Mouse (Mus musculus) hindbrain, postnatal 0 days (tissue): ENCODE measurements around the gene Tomm34. TPM values are rescaled to one million over a fixed set of nuclear protein-coding genes. Genes with fewer than 3 reads are reported as not detected.

Source experiments
- ATAC-seq: fragments of 200-750 bp; cut with Nextera tagmentation; 2 replicates; pipeline ENCODE4 v1.8.0; 2017; ENCODE audit warnings: mild to moderate bottlenecking, moderate TSS enrichment, moderate library complexity
- DNase-seq: peaks from one replicate; pipeline ENCODE4 v3.0.0-alpha.2; 2015; ENCODE audit warnings: low spot score
- H3K27ac ChIP-seq: fragments of 300-500 bp; sonication (generic); 2 replicates; pipeline ENCODE4 v1.5.1; 2014; ENCODE audit warnings: mild to moderate bottlenecking
- H3K27me3 ChIP-seq: fragments of 300-500 bp; sonication (generic); 2 replicates; pipeline ENCODE4 v1.6.1; 2014; ENCODE audit warnings: low read length, mixed read lengths; ENCODE audit not compliant: insufficient read depth
- H3K36me3 ChIP-seq: fragments of 300-500 bp; sonication (generic); 2 replicates; pipeline ENCODE4 v1.6.1; 2014; ENCODE audit warnings: low read length, mixed read lengths; ENCODE audit not compliant: insufficient read depth
- H3K4me1 ChIP-seq: fragments of 300-500 bp; sonication (generic); 2 replicates; pipeline ENCODE4 v1.6.1; 2014; ENCODE audit warnings: antibody characterized with exemption, low read length, mixed read lengths; ENCODE audit not compliant: insufficient read depth
- H3K4me2 ChIP-seq: fragments of 300-500 bp; sonication (generic); 2 replicates; pipeline ENCODE4 v1.6.1; 2014; ENCODE audit warnings: low read depth, mild to moderate bottlenecking, low read length, moderate library complexity, mixed read lengths
- H3K4me3 ChIP-seq: fragments of 300-500 bp; sonication (generic); 2 replicates; pipeline ENCODE4 v1.5.1; 2014; ENCODE audit warnings: low read length
- H3K9ac ChIP-seq: fragments of 300-500 bp; sonication (generic); replicated peaks from 2 replicates; pipeline ENCODE4 v1.6.1; 2014; ENCODE audit warnings: mild to moderate bottlenecking, low read length, moderate library complexity, mixed read lengths
- H3K9me3 ChIP-seq: fragments of 300-500 bp; sonication (generic); 2 replicates; pipeline ENCODE4 v1.6.1; 2016; ENCODE audit warnings: low read length, mixed read lengths
- CTCF ChIP-seq: IDR thresholded peaks from 2 replicates; pipeline ENCODE4 v1.5.1; 2016; ENCODE audit warnings: antibody characterized with exemption, control low read depth, low read depth
- WGBS: fragments of 180-500 bp; shearing (Covaris S2); extraction: QIAGEN DNeasy Blood & Tissue Kit; methylation state at CpG from one replicate; pipeline ENCODE4 v1.1.7; 2014; 5-methylcytosine and 5-hydroxymethylcytosine counted together
- polyA plus RNA-seq: library from polyadenylated mRNA; unstranded; fragments of >200 nt; fragmentation: Nextera tagmentation; extraction: Ambion mirVana; gene quantifications from 2 replicates; pipeline ENCODE4 v1.2.1, GENCODE M21; 2015
- total RNA-seq: library from RNA; depleted of rRNA; stranded (reverse); fragments of >200 nt; gene quantifications from 2 replicates; pipeline ENCODE4 v1.2.3, GENCODE M21; 2014

Tomm34 gene
- total and polyA plus RNA-seq, 2 experiments from 2014 or later, result 38.9 to 45.8 TPM

DNA sequence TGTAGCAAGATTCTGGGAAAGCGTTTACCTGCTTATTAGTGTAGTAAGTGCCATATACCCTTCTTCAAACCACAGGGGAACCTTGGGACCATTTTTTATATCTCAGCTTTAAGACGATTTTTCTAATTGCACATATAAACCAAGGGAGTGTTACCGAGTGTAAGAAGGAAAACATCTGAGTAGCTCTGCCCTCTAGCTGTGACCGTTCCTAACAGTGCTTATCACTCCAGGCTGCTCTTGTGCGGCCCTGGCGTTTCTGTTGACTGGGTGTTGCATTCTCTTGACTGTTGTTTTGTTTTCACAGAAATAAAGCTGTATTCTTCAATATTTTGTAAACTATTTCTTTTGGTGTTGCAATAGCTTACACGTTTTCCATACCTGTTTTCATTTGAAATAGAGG lies 23.2 kb upstream of the Tomm34 start:
- H3K9ac ChIP-seq, result no peak overlapping the region
- H3K4me3 ChIP-seq, result no peak overlapping the region

DNA sequence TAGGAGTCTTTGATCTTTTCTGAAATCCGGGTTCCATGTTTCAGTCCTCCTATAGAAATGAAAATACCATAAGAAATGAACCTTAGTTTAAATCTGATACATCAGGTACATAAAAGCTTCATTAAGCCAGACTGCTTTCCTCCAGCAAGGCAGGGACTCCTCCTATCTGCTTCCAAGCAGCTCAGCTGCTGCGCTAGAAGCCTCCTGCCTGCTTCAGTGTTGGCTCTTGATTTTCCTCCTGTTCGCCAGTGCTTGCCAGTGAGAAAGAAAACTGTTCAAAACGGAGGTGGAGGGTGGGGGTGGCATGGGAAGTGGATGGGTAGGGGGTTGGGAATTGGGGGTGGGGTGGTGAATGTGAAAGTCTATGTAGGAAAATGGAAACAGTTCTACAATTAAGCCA lies 18.5 kb upstream of the Tomm34 start:
- Histone ChIP-seq H3K4me1 (no peaks in the 10 kb centered on the region), H3K27me3 (no peaks in the 10 kb centered on the region), H3K4me3 (no peak overlapping the region), H3K9ac (no peak overlapping the region), H3K9me3 (no peaks in the 10 kb centered on the region), H3K4me2 (no peak overlapping the region), H3K36me3 (peaks cover 12% of the 10 kb centered on the region), H3K27ac (no peak overlapping the region)
- ATAC-seq, result no peak
- no peak for TF ChIP-seq CTCF
- 87% methylated on average over 4 of the region's 4 CpGs for WGBS
- DNase-seq, result no peak

More for the DNA sequence above, 23.2 kb upstream of the Tomm34 start:
- ATAC-seq, result no peak
- no peak for DNase-seq
- Histone ChIP-seq H3K27ac (no peak overlapping the region), H3K4me1 (no peaks in the 10 kb centered on the region), H3K27me3 (no peaks in the 10 kb centered on the region), H3K9me3 (no peaks in the 10 kb centered on the region), H3K36me3 (peaks cover 13% of the 10 kb centered on the region), H3K4me2 (no peak overlapping the region)
- WGBS, result 76% methylated on average over 7 of the region's 7 CpGs
- TF ChIP-seq CTCF, result no peak

DNA sequence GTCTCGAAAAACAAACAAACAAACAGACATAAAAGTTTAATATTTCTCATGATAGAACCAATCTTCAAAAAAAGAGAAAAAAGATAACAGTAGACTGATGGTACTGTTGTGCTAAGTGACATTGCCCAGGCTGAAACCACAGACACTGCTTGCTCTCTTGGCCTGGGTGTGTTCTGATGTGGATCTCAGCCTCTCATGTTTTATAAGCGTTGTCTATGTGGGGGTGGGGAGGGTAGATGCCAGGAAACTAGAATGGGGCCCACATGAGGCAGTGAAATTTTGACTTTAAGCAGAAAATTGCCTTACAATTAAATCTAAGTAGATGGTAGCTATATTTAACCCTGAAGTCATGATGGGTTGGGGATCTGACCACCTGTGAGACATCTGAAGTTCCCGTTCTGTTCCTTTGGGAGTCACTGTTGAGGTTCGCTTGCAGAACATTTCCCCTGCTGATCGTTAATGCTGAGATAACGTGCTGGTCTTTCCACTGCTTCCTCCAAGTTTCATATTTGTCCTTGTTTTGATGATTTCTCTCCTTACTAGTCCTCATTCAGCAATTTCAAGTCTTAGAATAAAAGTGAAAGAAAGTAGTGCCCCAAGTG lies 16.5 kb upstream of the Tomm34 start:
- H3K4me1 ChIP-seq, result no peaks in the 10 kb centered on the region

DNA sequence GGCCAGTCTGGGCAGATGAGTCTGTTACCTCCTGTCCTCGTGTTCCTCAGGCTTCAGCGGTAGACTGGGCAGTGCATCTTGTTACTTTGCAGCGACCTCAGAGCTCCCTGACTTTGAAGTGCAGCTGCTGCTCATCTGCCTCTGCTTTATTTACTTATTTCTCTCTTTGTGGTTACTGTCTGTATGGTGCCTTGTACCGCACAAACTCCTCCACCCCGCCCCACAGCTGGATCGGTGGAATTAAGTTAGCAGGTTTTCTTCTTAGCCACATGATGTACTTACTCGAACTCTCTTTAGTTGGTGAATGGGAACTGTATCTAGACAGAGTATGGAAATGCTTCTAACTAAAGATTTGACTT lies 13.4 kb upstream of the Tomm34 start:
- no peaks in the 10 kb centered on the region for H3K4me1 ChIP-seq
- H3K4me3 ChIP-seq, result no peak overlapping the region
- H3K27me3 ChIP-seq, result no peaks in the 10 kb centered on the region
- no peak for ATAC-seq
- no peaks in the 10 kb centered on the region for H3K9me3 ChIP-seq
- no peak overlapping the region for H3K9ac ChIP-seq
- WGBS, result 90% methylated on average over 7 of the region's 7 CpGs
- no peak for DNase-seq
- no peak overlapping the region for H3K4me2 ChIP-seq
- no peak for TF ChIP-seq CTCF
- no peak overlapping the region for H3K27ac ChIP-seq
- peaks cover 49% of the 10 kb centered on the region for H3K36me3 ChIP-seq

More for the DNA sequence above, 16.5 kb upstream of the Tomm34 start:
- Histone ChIP-seq H3K9me3 (no peaks in the 10 kb centered on the region), H3K27me3 (no peaks in the 10 kb centered on the region), H3K4me3 (no peak overlapping the region), H3K4me2 (no peak overlapping the region), H3K9ac (no peak overlapping the region), H3K36me3 (peaks cover 23% of the 10 kb centered on the region), H3K27ac (no peak overlapping the region)
- TF ChIP-seq CTCF, result no peak
- DNase-seq, result no peak
- no peak for ATAC-seq
- WGBS, result 86% methylated on average over 6 of the region's 6 CpGs

DNA sequence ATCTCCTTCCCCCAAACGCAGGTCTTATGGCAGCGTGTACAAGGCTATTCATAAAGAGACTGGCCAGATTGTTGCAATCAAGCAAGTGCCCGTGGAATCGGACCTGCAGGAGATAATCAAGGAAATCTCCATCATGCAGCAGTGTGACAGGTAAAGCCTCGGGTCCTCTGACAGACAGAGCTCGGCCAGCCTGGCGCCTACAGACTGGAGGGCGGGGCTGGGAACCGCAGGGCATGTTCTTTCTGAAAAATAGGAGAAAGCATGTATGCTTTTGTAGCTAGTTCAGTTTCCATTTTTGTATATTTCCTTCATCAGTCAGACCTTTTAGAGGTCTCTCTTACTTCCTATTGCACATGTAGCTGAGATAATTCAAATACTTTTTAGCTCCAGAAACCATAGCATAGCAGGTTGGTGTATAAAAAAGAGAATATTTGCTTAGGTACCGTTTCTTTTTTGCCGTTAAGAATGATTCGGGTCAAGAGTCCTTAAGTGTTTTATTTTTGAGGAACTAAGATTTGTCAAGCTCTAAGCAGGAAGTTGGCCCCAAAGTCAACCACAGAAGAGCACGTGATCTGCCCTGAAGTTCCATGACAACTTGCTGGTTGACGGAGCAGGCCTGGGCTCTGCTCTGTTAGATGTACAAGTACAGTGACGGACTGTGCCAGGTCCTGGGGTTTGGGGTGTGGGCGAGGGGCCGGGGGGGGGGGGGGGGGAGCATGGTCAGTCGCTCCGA lies 12.8 kb upstream of the Tomm34 start:
- Histone ChIP-seq H3K4me3 (no peak overlapping the region), H3K27ac (no peak overlapping the region), H3K27me3 (no peaks in the 10 kb centered on the region), H3K4me1 (no peaks in the 10 kb centered on the region), H3K9me3 (no peaks in the 10 kb centered on the region), H3K4me2 (no peak overlapping the region), H3K9ac (no peak overlapping the region), H3K36me3 (peaks cover 45% of the 10 kb centered on the region)
- TF ChIP-seq CTCF, result no peak
- DNase-seq (no peak), ATAC-seq (no peak)
- 94% methylated on average over 19 of the region's 19 CpGs for WGBS

DNA sequence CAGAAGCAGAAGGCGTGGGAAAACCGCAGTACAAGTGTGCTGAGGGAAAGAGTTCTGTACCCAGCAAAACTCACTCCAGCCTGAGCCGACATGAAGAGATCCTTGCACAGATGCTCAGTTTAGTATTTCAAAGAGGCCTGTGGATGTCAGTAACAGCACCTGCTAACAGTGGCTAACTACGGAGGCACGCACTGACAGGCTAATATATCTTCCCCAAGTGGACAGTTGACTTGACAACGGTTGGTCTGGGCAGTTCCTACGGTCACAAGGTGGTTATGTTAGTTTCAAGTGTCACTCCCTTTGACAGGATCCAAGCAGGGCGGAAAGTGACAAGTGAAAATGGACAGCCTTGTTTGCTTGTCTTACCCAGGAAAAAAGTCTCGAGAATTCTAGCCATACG lies 11.2 kb upstream of the Tomm34 start:
- Histone ChIP-seq H3K27ac (no peak overlapping the region), H3K4me2 (no peak overlapping the region), H3K9me3 (no peaks in the 10 kb centered on the region), H3K4me1 (no peaks in the 10 kb centered on the region), H3K9ac (no peak overlapping the region), H3K4me3 (no peak overlapping the region), H3K36me3 (peaks cover 44% of the 10 kb centered on the region), H3K27me3 (no peaks in the 10 kb centered on the region)
- ATAC-seq (no peak), DNase-seq (no peak)
- TF ChIP-seq CTCF, result no peak
- 94% methylated on average over 10 of the region's 10 CpGs for WGBS

DNA sequence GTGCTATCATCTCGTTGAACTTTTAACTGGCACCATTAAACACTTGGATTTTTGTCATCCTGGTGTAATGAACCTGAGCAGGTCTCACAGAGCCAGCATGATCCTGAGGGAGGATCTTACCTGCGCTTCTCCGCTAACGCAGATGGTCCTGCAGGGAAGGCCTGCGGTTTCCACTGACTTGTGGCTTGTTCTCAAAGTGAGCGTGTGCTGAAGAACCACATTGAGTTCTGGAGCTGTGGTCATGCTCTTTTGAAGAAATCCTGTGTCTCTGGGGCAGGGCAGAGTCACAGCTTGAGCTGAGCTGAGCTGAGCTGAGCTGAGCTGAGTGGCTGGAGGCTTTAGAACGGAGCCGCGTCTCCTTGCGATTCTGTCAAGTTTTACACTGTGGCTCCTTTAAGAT lies 10.6 kb upstream of the Tomm34 start:
- Histone ChIP-seq H3K4me1 (no peaks in the 10 kb centered on the region), H3K4me3 (no peak overlapping the region), H3K27me3 (no peaks in the 10 kb centered on the region), H3K9me3 (no peaks in the 10 kb centered on the region), H3K4me2 (no peak overlapping the region), H3K9ac (no peak overlapping the region), H3K27ac (no peak overlapping the region), H3K36me3 (peaks cover 40% of the 10 kb centered on the region)
- ATAC-seq (no peak), DNase-seq (no peak)
- 98% methylated on average over 10 of the region's 10 CpGs for WGBS
- no peak for TF ChIP-seq CTCF
